ENCODE assay signal across 14 mouse cellular contexts in the genomic region with DNA sequence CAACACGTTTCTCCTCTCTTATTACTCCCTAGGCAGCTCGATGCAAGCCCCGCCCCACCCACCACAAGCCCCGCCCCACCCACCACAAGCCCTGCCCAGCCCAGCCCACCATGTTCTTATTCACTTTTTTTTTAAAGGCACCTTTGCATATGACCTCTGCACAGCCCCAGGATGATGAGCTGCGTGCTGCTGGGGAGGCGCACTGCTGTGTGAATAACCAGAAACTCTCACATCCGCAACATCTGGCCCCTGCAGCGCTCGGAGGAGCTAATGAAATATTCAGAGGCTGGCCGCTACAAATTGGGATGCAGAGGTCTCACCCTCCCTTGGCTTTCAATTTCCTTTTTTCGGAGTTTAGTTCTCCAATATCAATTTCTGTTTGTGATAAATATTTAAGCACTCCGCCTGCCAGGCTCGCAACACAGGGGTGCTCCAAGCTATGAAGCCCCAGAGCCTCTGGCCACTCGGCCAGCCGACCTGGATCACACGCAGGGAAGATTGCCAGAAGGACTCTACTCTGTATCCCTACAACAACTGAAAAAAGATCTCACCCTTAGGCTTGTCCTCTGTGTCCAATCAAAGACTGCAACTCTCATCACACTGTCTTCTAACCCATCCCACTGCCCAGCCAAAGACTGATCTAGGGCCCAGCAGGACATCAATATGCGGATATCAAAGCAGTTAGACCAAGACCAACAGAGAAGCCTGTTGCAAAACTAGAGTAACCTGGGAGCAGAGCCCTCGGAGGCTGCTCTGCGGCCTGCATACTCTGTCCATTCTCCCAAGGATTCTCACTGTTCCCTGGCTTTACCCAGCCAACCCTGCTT.
DNase-seq lines count a peak whose midpoint lies in the region; ATAC-seq and TF ChIP-seq lines count a peak whose summit lies in the region.
"Had no signal": no experiment of that assay in that cellular context is flagged by ENCODE, and none has a peak within 500 bp of the region (broad histone marks: within the 10 kb centered on the region; RNA-seq: fewer than 3 reads in every experiment).

No protein-coding gene starts in this region.

- H3K4me2 ChIP-seq in CH12.LX (ENCODE audit: insufficient read depth, low read depth, poor library complexity, severe bottlenecking) = peak overlapping the region; percentile 45
- H3K4me2 ChIP-seq in hindbrain, embryonic 13.5 days = no peak overlapping the region
- peak overlapping the region; percentile 21 for H3K4me2 ChIP-seq in midbrain, embryonic 12.5 days (replicated peaks)
- H3K4me2 ChIP-seq in intestine, postnatal 0 days (replicated peaks; ENCODE audit: low read depth) = no peak overlapping the region
- H3K4me2 ChIP-seq: forebrain, embryonic 13.5 days; limb, embryonic 15.5 days had no signal

- H3K36me3 ChIP-seq in CH12.LX (replicated peaks in 1 of 2; ENCODE audit: control insufficient read depth in 1 of 2, insufficient read depth in 1 of 2, low read length in 1 of 2) (no peaks in the 10 kb centered on the region), ES-E14 (ENCODE audit: control insufficient read depth, insufficient read depth, low read length, poor library complexity, severe bottlenecking) (no peaks in the 10 kb centered on the region)
- H3K36me3 ChIP-seq in hindbrain, embryonic 13.5 days = no peaks in the 10 kb centered on the region
- no peaks in the 10 kb centered on the region for H3K36me3 ChIP-seq in midbrain, embryonic 12.5 days
- no peaks in the 10 kb centered on the region for H3K36me3 ChIP-seq in heart, adult 2 months (ENCODE audit: control insufficient read depth, insufficient read depth, low read length)
- H3K36me3 ChIP-seq in intestine, postnatal 0 days (ENCODE audit: control insufficient read depth, insufficient read depth) = no peaks in the 10 kb centered on the region
- H3K36me3 ChIP-seq: limb, embryonic 15.5 days had no signal

- TF ChIP-seq EP300 in CH12.LX (IDR thresholded peaks at IDR 0.05; ENCODE audit: low read length) = peak; percentile 80
- TF ChIP-seq EP300 in heart, adult 2 months (IDR thresholded peaks at IDR 0.05; ENCODE audit: insufficient read depth, low read depth, low read length) = no peak

- in situ Hi-C loops in CH12.LX (cut with MboI; ENCODE audit: low pct_ligation_motif_present, low pct_unique_long_range_greater_than_20kb, low sequenced_read_pairs) (no loop called here), ES-E14 (cut with MboI; ENCODE audit: low sequenced_read_pairs in 2 of 2, unreplicated experiment in 2 of 2) (no loop called here)

- peaks cover 7% of the 10 kb centered on the region for H3K9me3 ChIP-seq in CH12.LX (replicated peaks; ENCODE audit: low read length)
- H3K9me3 ChIP-seq in ES-E14 (ENCODE audit: control insufficient read depth, insufficient read depth, low read depth, low read length) = no peaks in the 10 kb centered on the region
- H3K9me3 ChIP-seq in hindbrain, embryonic 13.5 days = 0 out of 2 replicates have a peak, but pooled peaks cover 4% of the 10 kb centered on the region
- H3K9me3 ChIP-seq in midbrain, embryonic 12.5 days = no peaks in the 10 kb centered on the region
- no peaks in the 10 kb centered on the region for H3K9me3 ChIP-seq in intestine, postnatal 0 days (ENCODE audit: control insufficient read depth)
- H3K9me3 ChIP-seq: forebrain, embryonic 13.5 days; limb, embryonic 15.5 days had no signal

- H3K4me1 ChIP-seq in CH12.LX (ENCODE audit: control insufficient read depth in 1 of 2, insufficient read depth in 2 of 2) (peaks cover 36 to 74% of the 10 kb centered on the region in 2 experiments), ES-E14 (ENCODE audit: control insufficient read depth in 2 of 2, insufficient read depth in 2 of 2, low read length in 2 of 2, poor library complexity in 1 of 2) (peaks cover 9 to 20% of the 10 kb centered on the region in 2 experiments)
- H3K4me1 ChIP-seq in hindbrain, embryonic 13.5 days (replicated peaks) = peaks cover 15% of the 10 kb centered on the region; the same call in 1 of the 2 replicates
- peaks cover 8% of the 10 kb centered on the region; the same call in 1 of the 2 replicates for H3K4me1 ChIP-seq in midbrain, embryonic 12.5 days
- H3K4me1 ChIP-seq in heart, adult 2 months (ENCODE audit: control insufficient read depth, insufficient read depth, low read length) = no peaks in the 10 kb centered on the region
- H3K4me1 ChIP-seq in intestine, postnatal 0 days (replicated peaks; ENCODE audit: control insufficient read depth, insufficient read depth, low read length) = no peaks in the 10 kb centered on the region

- 45% methylated on average over 19 of the region's 19 CpGs for WGBS in hindbrain, embryonic 13.5 days
- WGBS in midbrain, embryonic 12.5 days = 46% methylated on average over 19 of the region's 19 CpGs
- WGBS in heart, adult 2 months = 63% methylated on average over 19 of the region's 19 CpGs
- 58% methylated on average over 19 of the region's 19 CpGs for WGBS in intestine, postnatal 0 days

- H3K9ac ChIP-seq in CH12.LX (ENCODE audit: insufficient read depth, low read depth) (peak overlapping the region; percentile 22), ES-E14 (ENCODE audit: insufficient read depth, low read depth, low read length, poor library complexity, severe bottlenecking) (no peak overlapping the region)
- H3K9ac ChIP-seq in hindbrain, embryonic 13.5 days = no peak overlapping the region
- H3K9ac ChIP-seq in midbrain, embryonic 12.5 days (replicated peaks) = no peak overlapping the region
- no peak overlapping the region for H3K9ac ChIP-seq in heart, adult 2 months (ENCODE audit: low read depth, low read length)
- no peak overlapping the region for H3K9ac ChIP-seq in intestine, postnatal 0 days (ENCODE audit: low read depth, low read length)
- H3K9ac ChIP-seq: forebrain, embryonic 13.5 days; limb, embryonic 15.5 days had no signal

- DNase-seq in CH12.LX (ENCODE audit: extremely low read depth) (peak; percentile 91), ES-E14 (ENCODE audit: low read depth, low spot score) (no peak)
- no peak for DNase-seq in ovary, postnatal 10 days (ENCODE audit: low spot score)
- DNase-seq in heart, adult 2 months = no peak
- DNase-seq: adrenal gland, postnatal 10 days; cerebellum, postnatal 10 days; heart, adult 18-20 months; right cerebral cortex, adult 18-20 months; thymus, adult 2 months had no signal

- no peaks in the 10 kb centered on the region for H3K27me3 ChIP-seq in CH12.LX (replicated peaks)
- H3K27me3 ChIP-seq in hindbrain, embryonic 13.5 days = 0 out of 2 replicates have a peak, but pooled peaks cover 2% of the 10 kb centered on the region
- no peaks in the 10 kb centered on the region for H3K27me3 ChIP-seq in midbrain, embryonic 12.5 days
- no peaks in the 10 kb centered on the region; the same call in 1 of the 2 replicates for H3K27me3 ChIP-seq in heart, adult 2 months (ENCODE audit: control insufficient read depth, insufficient read depth, low read length)
- H3K27me3 ChIP-seq in intestine, postnatal 0 days (replicated peaks; ENCODE audit: control insufficient read depth, insufficient read depth, low read length) = no peaks in the 10 kb centered on the region
- H3K27me3 ChIP-seq: forebrain, embryonic 13.5 days; limb, embryonic 15.5 days had no signal

- intact Hi-C loops in heart, adult 2 months (cut with DNase I) = no loop called here

- peak overlapping the region; percentile 83 for H3K27ac ChIP-seq in CH12.LX (ENCODE audit: insufficient read depth, low read depth)
- no peak overlapping the region for H3K27ac ChIP-seq in ES-E14 (ENCODE audit: insufficient read depth, low read depth, low read length, poor library complexity, severe bottlenecking)
- H3K27ac ChIP-seq in hindbrain, embryonic 13.5 days = no peak overlapping the region
- H3K27ac ChIP-seq in midbrain, embryonic 12.5 days (replicated peaks) = no peak overlapping the region
- no peak overlapping the region for H3K27ac ChIP-seq in heart, adult 2 months
- H3K27ac ChIP-seq in intestine, postnatal 0 days (ENCODE audit: low read depth, low read length) = no peak overlapping the region
- H3K27ac ChIP-seq: forebrain, embryonic 13.5 days; limb, embryonic 15.5 days had no signal

- H3K4me3 ChIP-seq in CH12.LX (replicated peaks in 1 of 3; ENCODE audit: low read depth in 2 of 3, low read length in 2 of 3, poor library complexity in 1 of 3) (peak overlapping the region in 1 of 3 experiments; percentile 19), ES-E14 (ENCODE audit: insufficient read depth in 1 of 2, low read depth in 1 of 2, low read length in 2 of 2, poor library complexity in 1 of 2, severe bottlenecking in 1 of 2) (0 out of 4 replicates have a peak overlapping the region, but pooled peaks of 1 of the 2 experiments have one; percentile 19)
- no peak overlapping the region for H3K4me3 ChIP-seq in hindbrain, embryonic 13.5 days
- H3K4me3 ChIP-seq in midbrain, embryonic 12.5 days = no peak overlapping the region
- H3K4me3 ChIP-seq in heart, adult 2 months = no peak overlapping the region
- no peak overlapping the region for H3K4me3 ChIP-seq in intestine, postnatal 0 days (ENCODE audit: low read depth, low read length)
- H3K4me3 ChIP-seq: forebrain, embryonic 13.5 days; limb, embryonic 15.5 days had no signal

- no peak for TF ChIP-seq CTCF in CH12.LX (conservative IDR thresholded peaks at IDR 0.05 in 1 of 2, IDR thresholded peaks at IDR 0.05 in 1 of 2; ENCODE audit: low read depth in 2 of 2, low read length in 2 of 2)
- TF ChIP-seq CTCF in heart, adult 2 months (IDR thresholded peaks at IDR 0.05) = no peak
- no peak for TF ChIP-seq CTCF in intestine, postnatal 0 days (IDR thresholded peaks at IDR 0.05; ENCODE audit: low read depth)

- dilution Hi-C loops in CH12.LX (cut with MboI; ENCODE audit: extremely low pct_ligation_motif_present, extremely low pct_unique_long_range_greater_than_20kb, low sequenced_read_pairs) = no loop called here

- no peaks in the 10 kb centered on the region for H3K79me2 ChIP-seq in CH12.LX (replicated peaks; ENCODE audit: control insufficient read depth, extremely low read depth, insufficient read depth, poor library complexity, severe bottlenecking)
- no peaks in the 10 kb centered on the region for H3K79me2 ChIP-seq in heart, adult 2 months (replicated peaks; ENCODE audit: control insufficient read depth, insufficient read depth, low read length)

- ATAC-seq in hindbrain, embryonic 13.5 days (ENCODE audit: low FRiP score) = peak; percentile 39; the same call in 1 of the 2 replicates
- ATAC-seq in midbrain, embryonic 12.5 days (ENCODE audit: low FRiP score, low read depth) = peak; percentile 27; the same call in 1 of the 2 replicates
- no peak for ATAC-seq in intestine, postnatal 0 days
- ATAC-seq: forebrain, embryonic 13.5 days had no signal

- no peak for TF ChIP-seq POLR2A in CH12.LX (IDR thresholded peaks at IDR 0.05; ENCODE audit: low read depth, low read length)
- TF ChIP-seq POLR2A in heart, adult 2 months (IDR thresholded peaks at IDR 0.05; ENCODE audit: insufficient read depth, low read depth, low read length) = no peak

- no peak; the same call in 1 of the 2 replicates for TF ChIP-seq RAD21 in CH12.LX (IDR thresholded peaks at IDR 0.05; ENCODE audit: low read depth, low read length)

TF ChIP-seq in CH12.LX, 34 proteins besides CTCF, POLR2A, EP300 and RAD21 (continues in another document):
- no peak for TF ChIP-seq ZKSCAN1 (IDR thresholded peaks at IDR 0.05; ENCODE audit: borderline replicate concordance, low read depth, low read length)
- peak; percentile 91 for TF ChIP-seq IRF4 (IDR thresholded peaks at IDR 0.05; ENCODE audit: low read depth, low read length)

TF ChIP-seq in ES-E14, 5 proteins besides CTCF, POLR2A, EP300 and RAD21 (continues in another document):
- TF ChIP-seq ZNF384 (IDR thresholded peaks at IDR 0.05; ENCODE audit: low read depth, low read length) = peak; percentile 85

Comparison
In these comparisons a context has a peak if more than half of its experiments do, and no peak if none do; other contexts are left out.
1. H3K4me2 ChIP-seq: peak in CH12.LX (single experiment) and midbrain, embryonic 12.5 days (single experiment); none in hindbrain, embryonic 13.5 days (single experiment) and intestine, postnatal 0 days (single experiment).